Mouse (Mus musculus) cerebellum, adult 8-10 months (tissue): ENCODE measurements around the gene Klhl3.
"Not testable (repeated sequence)": the region's sequence is repeated elsewhere in the genome, so short reads cannot be mapped to it uniquely, and the experiment has no call there.

Experiments
- DNase-seq: peaks from one replicate; pipeline ENCODE4 v3.0.0; 2022

The Klhl3 gene

DNA sequence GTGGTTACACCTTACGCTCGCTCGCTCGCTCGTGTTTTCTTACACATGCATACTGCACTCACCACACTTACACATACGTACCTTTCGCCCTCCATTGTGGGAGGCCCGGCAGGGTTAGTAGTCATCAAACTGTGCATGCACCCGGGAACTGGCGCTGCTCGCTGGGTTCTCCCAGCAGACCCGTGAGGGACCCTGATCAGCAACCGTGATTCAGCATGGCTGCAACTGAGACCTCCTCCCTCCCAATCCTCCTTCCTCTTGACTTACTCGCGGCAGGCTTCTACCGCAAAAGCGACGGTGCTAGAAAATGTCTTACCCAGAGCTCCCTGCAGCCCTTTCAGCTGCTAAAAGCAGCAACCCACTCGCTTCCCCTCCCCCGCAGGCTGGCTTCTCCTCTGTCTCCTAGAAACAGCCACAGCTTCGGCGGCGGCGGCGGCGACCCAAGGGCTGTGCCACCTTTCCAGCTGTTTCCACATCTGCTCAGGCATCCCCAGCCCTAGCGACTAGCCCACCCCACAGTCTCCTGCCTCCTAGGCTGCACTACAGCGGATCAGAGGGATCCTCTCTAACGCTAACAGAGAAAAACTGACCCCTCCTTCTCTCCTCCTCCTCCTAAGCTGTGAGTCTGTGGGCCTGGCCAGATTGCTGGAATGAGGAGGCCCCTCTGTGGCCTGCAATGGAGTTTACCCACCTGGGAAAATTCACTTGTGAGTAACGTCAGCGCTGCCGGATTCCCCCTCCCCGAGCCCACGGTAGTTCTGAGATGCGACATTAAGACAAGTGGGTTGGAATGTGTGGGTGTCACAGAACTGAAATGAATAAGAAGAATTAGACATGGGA, at the start of gene Klhl3:
Gene Klhl3, minus strand, starts transcription at position 532 of the 840 bp plus-strand sequence.
- DNase-seq: peak; percentile 71

DNA sequence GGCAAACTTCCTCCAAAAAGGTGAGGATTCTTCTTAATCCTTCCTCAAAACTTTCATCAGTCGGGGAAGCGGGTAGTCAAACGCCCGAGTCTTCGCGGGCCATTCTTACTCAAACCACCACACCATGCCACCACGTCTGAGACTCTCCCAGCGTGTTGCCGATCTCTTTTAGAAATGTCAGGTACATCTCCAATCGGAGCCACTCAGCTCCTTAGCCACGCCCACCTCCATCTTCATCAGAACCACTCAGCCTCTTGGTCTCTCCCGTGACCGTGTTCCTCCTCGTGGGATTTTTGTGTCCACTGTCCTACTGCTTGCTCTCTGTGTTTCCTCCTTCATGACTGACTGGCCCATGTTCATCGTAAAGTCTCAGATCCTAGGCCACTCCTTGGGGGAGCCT, 47.4 kb upstream of the Klhl3 start:
- DNase-seq: no peak

DNA sequence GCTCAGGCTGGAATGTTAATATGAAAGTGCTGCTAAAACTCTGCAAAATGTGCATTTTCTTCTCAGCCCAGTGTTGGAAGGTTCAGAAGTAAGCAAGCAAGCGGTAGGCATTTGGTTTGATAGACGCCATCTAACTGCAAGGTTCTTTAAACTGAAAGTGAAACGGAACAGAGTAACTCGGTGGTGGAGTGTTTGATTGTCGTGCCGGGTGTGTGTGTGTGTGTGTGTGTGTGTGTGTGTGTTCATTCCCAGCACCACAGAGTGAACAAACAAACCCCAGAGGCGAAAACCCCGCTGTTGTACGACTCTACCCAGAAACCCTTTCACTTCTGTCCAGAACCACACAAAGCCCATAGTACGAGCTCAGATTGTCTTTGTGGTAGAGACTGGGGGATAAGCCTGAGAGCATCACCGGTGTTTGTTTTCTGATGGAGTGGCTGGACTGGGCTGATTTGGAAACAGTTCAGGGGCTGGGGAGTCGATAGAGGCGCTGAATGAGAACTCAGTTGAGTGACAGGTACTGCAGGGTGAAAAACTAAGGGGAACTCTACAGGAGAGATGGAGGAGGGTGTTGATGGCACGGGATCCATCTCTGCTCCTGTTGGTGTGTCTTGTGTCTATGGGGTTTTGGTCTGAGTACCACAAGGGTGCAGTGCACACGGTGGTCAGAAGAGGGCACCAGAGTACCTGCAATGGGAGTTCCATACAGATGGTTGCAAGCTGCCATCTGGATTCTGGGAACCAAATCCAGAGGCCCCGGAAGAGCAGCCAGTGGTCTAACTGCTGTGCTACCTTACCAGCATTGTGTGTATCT, 44.9 kb upstream of the Klhl3 start:
- DNase-seq: peak; percentile 83

DNA sequence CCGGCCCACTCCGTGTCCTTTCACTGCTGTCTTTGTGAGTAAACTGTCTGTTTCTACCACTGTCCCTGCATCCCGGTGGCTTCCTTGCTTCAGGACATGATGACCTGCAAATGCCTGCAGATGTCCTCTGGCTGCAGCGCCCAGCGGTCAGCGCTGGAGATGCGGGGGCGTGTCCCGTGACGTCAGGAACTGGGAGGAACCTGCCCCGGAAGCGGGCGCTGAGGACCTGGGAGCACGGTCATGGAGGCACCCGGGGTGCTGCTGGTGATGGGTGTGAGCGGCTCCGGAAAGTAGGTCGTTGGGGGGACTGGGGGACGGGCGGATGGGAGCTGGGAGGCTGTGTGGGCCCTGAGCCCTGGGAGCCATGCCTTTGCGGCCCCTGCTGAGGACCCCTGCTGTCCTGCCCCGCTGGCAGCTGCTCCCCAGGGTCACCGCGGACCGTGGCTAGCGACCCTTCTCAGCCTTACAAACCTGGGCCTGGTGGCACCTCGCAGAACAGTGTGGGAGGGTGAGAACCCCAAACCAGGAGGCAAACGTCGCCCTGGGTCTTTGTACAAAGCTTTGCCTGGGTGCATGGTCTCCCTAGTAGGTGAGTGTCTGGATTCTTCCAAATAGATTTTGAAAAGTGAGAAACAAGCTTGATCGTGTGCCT, 44.2 kb upstream of the Klhl3 start, which contains the start of gene Idnk:
Gene Idnk, plus strand, starts transcription at position 203 of the 652 bp plus-strand sequence.
- DNase-seq: peak; percentile 82

DNA sequence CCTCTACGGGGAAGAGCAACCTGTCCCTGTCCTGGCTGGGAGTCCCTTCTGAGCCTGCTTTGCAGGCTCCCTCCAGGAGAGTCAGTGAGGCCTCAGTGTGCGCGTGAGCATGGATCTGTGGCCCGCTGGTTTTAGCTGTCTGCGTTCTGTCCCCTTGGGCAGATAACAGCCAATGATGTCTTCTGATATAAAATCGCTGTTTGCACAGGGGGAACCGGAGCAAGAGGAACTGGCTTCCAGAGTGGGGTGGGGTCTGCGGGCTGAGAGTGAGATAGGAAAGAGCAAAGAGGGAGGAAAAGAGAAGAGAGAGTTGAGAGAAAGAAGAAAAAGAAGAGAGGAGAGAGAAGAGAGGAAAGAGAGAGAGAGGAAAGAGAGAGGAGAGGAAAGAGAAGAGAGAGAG, 43.6 kb upstream of the Klhl3 start:
- DNase-seq: peak; percentile 26

DNA sequence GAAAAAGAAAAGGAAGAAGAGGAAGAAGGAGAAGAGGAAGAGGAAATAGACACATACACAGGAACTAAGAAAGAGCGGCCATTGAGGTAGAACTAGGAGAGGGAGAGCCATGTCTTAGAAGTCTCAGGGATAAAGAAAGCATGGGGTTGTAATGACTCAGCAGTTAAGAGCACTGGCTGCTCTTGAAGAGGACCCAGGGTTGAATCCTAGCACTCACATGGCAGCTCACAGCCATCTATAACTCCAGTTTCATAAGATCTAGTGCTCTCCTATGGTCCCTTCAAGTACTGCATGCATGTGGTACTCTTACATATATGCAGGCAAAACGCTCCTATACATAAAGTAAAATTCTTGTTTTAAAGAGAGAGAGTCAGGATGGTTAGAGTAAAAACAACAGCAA, 42.6 kb upstream of the Klhl3 start:
- DNase-seq: no peak

DNA sequence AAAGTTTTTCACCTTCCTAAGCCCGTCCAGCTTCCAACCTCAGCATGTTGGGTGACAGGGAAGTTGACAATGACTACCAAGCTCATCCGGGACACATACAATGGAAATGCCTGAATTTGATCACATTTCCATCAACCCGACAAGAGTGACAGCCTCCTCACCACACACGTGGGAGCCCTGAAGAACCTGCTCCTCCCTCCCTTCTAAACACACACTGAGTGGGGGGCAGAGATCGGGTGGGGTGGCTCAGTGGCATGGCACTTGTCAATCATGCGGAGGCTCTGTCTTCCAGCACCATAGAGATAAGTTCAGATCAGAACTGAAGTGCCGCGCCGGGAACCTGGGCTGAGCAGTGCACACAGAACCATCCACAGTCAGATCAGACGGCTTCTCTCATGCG, 37.0 kb upstream of the Klhl3 start:
- DNase-seq: no peak

DNA sequence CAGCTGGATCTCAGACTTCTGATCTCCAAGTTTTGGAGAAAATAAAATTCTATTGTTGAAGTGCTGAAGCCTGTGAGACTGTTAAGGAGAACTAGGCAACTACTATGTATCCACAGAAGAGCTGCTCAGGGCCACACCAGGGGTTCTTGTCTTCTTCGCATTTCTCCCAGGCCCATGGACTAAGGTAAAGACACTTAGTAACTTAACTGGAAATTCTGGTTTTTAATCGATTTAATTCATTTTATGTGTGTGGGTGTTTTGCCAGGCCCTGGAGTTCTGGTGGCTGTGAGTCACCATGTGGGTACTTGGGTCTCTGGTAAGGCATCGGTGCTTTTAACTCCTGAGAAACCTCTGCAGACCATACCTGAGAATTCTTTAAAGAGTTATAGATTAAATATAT, 36.2 kb upstream of the Klhl3 start:
- no peak for DNase-seq

DNA sequence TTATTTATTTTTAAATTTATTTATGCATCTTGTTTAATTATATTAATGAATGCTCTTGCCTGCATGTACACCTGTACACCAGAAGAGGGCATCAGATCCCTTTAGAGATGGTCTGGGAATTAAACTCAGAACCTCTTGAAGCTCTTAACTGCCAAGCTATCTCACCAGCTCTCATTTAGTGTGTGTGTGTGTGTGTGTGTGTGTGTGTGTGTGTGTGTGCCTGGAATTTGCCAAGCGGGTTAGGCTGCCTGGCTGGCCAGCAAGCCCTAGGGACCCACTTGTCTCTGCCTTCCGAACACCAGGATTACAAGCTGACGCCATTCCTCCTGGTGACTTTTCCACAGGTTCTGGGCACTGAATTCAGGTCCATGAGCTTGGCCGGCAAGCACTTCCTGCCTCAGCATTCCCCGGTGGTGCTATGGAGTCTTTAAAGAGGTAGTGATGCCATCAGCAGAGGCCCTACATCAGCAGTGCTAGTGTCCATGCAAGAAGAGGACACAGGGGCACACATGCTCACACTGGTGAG, 35.7 kb upstream of the Klhl3 start:
- DNase-seq: no peak

DNA sequence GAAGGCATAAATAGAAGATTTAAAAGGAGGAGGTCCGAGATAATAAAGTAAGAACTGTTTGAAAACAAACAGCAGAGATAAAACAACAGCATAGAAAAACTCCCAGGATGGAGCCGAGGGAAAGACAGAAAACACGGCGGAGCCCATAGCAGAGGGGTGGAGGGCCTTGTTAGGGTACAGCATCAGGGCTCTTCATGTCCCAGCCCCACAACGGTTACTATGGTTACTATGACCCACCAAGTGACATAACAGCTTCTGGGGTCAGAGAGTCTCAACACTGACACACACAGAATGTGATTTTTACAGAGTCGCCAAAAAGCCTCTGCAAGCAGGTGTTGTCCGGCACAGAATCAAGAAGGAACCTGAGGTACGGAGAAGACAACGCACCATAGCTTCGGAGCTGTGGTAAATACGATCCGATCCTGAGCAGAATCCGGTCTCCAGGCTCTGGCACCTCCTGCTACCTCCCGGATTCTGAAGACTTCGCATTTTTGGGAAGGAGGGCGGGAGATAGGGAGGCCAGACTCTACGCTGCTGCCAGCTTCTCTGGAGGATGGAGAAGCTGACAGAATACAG, 35.0 kb upstream of the Klhl3 start:
- DNase-seq: peak; percentile 37

DNA sequence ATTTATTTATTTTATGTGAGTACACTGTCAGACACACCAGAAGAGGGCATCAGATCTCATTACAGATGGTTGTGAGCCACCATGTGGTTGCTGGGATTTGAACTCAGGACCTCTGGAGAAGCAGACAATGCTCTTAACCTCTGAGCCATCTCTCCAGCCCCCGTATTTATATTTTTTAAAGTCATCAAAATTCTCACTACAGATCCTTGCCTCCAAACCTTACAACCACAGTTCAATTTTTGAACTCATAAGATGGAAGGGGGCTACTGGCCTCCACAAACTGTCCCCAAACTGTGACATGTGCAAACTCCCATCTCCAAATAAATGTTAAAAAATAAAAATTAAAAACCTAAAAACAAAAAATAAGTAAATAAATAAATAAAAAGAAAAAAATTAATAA, 34.4 kb upstream of the Klhl3 start:
- DNase-seq: no peak

DNA sequence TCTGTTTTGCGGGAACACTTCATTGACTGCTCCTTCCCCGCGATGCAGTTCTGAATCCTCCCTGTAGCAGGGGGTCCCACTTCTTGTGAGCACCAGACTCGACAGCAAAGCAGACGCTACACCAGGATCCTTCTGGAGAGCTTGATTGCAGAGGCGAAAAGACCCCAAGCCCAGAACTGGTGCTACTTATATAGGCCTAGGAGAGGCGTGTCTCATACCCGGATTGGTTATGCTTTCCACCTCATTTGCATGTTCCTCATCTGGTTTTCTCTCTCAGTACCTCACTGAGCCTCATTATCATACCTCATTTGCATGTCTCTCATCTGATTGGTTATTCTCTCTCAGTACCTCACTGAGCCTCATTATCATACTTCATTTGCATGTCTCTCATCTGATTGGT, 33.2 kb upstream of the Klhl3 start:
- not testable (repeated sequence) for DNase-seq

DNA sequence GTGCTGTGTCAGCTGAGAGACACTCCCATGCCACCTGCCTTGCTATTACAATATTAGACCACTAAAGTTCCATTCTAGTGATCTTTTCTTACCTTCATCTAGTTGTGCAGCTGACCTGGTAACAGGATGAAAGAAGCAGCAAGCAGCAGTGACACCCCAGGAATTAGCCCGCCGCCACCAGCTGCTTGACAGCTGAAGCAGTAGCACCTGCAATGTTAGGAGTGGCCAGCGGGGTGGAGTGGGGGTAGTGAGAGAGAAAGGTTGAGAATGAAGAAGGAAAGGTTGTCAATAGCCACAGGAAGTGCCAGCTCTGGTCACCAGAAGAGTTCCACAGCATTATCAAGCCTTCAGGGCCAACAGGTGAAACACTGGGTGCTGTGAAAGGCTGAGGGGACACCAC, 18.3 kb upstream of the Klhl3 start:
- DNase-seq: no peak

DNA sequence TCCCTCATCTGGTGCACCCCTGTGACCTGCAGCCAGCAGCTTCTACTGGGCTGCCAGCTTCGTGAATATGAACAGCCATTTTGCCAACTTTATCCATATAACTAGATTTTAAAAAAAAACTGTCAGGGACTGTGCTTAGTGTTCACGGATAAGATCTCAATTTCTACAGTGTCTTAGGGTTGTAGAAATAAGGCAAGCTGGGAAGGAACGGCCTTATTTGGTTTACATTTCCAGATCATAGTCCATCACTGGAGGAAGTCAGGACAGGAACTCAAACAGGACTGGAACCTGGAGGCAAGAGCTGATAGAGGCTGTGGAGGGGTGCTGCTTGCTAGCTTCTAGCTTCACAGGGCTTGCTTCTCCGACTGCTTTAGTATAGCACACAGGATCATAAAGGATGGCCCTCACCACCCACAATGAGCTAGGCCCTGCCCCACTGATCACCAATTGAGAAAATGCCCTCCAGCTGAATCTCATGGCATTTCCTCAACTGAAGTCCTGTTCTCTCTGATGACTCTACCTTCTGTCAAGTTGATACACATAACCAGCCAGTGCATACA, 16.4 kb upstream of the Klhl3 start:
- no peak for DNase-seq

DNA sequence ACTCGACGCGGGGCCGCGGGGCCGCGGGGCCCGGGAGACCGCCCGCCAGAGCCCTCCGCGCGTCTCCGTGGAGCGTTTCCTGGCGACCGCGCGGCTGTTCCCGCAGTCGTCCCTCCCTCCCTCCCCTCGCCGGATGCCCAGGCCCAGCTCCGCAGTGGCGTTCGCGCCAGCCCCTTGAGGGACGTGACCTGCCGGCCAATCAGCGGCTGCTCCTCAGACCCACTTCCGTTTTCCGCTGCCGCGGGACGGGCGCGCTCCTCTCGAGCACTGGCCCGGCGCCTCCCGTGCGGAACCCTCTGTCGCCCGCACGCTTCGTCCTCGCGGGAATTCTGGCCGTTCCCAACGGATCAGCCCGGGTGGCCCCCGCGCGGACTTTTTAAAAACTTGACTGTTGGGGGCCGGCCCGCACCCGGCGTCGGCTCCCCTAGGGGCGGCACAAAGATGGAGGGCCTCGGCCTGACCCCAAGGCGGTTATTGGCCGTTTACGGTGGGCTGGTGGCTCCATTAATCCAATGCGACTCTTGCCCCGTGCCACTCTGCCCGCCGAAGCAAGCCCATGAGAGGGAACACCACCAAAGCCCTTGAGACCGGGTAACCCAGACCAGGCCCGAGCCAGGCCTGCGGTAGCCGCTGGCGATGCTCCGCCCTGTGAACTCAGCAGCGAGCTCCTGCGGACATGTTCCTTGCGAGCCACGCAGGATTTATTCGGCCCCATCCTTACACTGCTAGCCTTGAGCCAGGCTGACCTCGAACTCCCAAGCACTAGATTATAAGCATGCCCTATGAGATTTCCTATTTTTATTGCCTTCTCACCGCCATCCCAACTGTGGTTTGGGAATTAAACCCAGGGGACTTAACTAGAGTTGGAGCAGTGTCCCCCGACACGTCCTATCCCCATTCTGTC, 15.6 kb upstream of the Klhl3 start:
- peak; percentile 95 for DNase-seq

DNA sequence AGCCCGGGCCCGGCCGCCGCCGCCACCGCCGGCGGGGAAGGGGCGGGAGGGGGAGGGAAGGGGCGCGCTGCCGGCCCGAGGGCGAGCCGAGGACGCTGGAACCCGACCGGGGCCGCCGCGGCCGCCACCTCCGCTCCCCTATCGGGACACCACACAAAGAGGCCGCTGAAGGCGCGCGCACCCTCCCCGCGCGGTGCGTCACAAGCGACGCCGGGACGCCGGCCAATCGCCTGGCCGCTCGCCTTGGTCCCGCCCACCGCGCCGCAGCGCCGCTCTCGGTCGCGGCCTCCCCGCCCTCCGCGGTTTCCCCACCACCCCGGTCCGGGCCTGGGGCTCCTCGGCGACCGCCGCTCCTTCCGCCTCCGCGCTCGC, 15.0 kb upstream of the Klhl3 start, which contains the start of gene Hnrnpa0:
Gene Hnrnpa0, minus strand, starts transcription at position 161 of the 372 bp plus-strand sequence.
- peak; percentile 97 for DNase-seq

DNA sequence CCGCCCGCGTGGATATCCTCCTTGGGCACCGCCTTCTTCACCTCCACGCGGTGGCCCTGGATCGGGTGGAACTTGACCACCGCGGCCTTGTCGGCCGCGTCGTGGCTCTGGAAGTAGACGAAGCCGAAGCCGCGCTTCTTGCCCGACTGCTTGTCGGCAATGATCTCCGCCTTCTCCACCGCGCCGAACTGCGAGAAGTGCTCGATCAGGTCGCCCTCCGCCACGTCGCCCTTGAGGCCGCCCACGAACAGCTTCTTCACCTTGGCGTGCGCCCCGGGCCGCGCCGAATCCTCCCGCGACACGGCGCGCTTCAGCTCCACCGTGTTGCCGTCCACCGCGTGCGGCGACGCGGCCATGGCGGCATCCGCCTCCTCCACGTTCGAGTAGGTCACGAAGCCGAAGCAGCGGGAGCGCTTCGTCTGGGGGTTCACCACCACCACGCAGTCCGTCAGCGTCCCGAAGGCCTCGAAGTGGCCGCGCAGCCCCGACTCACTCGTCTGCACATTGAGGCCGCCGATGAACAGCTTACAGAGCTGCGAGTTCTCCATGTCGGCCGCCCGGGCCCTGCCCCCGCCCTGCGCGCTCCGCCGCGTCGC, 14.5 kb upstream of the Klhl3 start:
- no peak for DNase-seq

DNA sequence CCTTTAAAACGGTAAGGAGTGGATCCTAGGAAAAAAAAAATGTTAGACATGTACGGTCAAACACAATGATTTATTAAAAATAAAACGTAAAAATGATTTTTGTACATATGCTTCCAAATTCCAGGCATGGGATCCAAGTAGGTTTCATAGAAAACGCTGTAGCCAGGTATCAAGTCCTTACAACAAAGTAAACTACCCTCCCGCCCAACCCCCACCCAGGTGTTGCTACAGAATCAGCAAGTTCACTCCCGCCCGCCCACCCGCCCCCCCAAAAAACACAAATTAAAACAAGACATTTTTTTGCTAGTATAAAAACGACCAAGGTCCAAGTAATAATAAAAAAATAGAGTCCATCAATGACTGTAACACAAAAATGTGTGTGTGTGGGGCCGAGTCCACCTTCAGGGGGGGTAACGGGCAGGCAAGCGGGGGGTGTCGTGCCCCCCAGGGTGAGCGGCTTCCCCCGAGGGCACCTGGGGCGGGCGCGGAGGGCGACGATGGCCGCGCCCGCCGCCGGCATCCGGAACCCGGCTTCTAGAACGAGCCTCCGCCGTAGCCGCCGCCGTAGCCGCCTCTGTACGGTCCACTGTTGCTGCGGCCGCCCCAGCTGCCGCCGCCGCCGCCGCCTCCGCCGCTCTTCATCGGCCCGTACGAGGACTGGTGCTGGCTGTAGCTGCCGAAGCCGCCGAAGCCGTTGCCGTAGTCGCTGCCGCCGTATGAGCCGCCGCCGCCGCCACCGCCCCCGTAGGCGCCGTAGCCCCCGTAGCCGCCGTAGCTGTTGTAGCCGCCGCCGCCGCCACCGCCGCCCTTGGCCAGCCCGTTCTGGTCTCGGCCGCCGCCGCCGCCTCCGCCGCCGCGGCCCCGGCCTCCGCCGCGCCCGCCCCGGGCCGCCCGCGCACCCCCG, 13.7 kb upstream of the Klhl3 start:
- DNase-seq: peak; percentile 15

DNA sequence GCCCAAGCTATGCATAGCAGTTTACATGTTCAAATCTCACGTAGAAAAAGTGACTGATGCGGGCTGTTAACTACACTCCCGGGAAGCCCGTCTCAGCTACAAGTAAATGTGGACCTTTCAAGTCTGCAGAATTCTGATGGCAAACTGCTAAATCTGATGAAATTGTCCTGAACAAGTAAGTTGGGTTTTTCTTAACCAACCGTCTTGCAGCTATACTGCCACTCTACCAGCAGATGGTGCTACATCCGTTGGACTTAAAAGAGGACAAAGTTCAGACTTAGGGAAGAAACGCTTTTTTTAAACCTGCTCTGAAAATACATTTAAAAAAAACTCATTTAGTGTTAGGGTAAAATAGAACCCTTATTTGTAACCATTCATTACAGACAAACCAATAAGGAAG, 12.7 kb upstream of the Klhl3 start:
- DNase-seq: peak; percentile 15

DNA sequence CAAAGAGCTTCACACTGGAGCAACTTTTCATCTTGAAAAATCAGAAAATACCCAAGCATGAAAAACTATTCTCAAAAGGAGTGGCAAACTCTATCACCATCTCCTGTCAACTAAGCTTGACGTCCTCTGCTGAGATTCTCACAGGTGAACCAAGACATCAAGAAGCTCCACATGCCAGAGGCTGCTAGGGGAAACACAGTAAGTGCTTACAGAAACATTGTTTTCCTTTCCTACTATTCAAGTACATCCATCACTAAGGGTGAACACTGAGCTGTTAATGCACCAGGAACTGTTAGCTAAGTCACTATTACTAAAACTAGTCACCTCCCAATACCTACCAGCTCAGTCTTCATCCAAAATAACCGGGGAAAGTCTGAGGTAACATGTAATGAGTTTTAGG, 11.6 kb upstream of the Klhl3 start:
- no peak for DNase-seq
